Mouse (Mus musculus): ENCODE results near the gene 1110008L16Rik. TPM values are rescaled to one million over a fixed set of nuclear protein-coding genes. Genes with fewer than 3 reads are reported as not detected.
A peak's percentile ranks its signal among the peaks of the same experiment; 100 is the strongest.

Gene 1110008L16Rik
- polyA plus RNA-seq, 1 experiment from 2014 or later, result 8.0 TPM

GRCm38 (mm10) chr12:55396536-55396935 lies 97.2 kb downstream of the 1110008L16Rik start:
- WGBS, result 93% methylated on average over 4 of the region's 4 CpGs
- no peak overlapping the region for H3K9ac ChIP-seq
- no peaks in the 10 kb centered on the region for H3K9me3 ChIP-seq (replicated peaks)
- no peak for ATAC-seq (replicated peaks; ENCODE audit: insufficient number of reproducible peaks, insufficient read depth, low FRiP score, low read depth)
- no peaks in the 10 kb centered on the region for H3K27me3 ChIP-seq
- peaks cover 15% of the 10 kb centered on the region for H3K4me1 ChIP-seq (replicated peaks)
- no peak overlapping the region for H3K27ac ChIP-seq
- H3K4me3 ChIP-seq, result no peak overlapping the region
- no peaks in the 10 kb centered on the region for H3K36me3 ChIP-seq
- H3K4me2 ChIP-seq, result no peak overlapping the region

GRCm38 (mm10) chr12:55397544-55398239 lies 98.3 kb downstream of the 1110008L16Rik start:
- Histone ChIP-seq H3K27me3 (no peaks in the 10 kb centered on the region), H3K27ac (peak overlapping the region; percentile 94), H3K4me3 (peak overlapping the region; percentile 92), H3K4me2 (peak overlapping the region; percentile 78), H3K9me3 (replicated peaks) (no peaks in the 10 kb centered on the region), H3K36me3 (no peaks in the 10 kb centered on the region), H3K9ac (peak overlapping the region; percentile 75), H3K4me1 (replicated peaks) (peaks cover 15% of the 10 kb centered on the region)
- ATAC-seq (replicated peaks; ENCODE audit: insufficient number of reproducible peaks, insufficient read depth, low FRiP score, low read depth), result no peak
- WGBS, result 51% methylated on average over 9 of the region's 9 CpGs

GRCm38 (mm10) chr12:55398240-55399127 lies 99.1 kb downstream of the 1110008L16Rik start:
- Histone ChIP-seq H3K9ac (peak overlapping the region; percentile 94), H3K36me3 (no peaks in the 10 kb centered on the region), H3K27me3 (no peaks in the 10 kb centered on the region), H3K4me3 (peak overlapping the region; percentile 92), H3K4me2 (peak overlapping the region; percentile 81), H3K4me1 (replicated peaks) (peaks cover 15% of the 10 kb centered on the region), H3K27ac (peak overlapping the region; percentile 94), H3K9me3 (replicated peaks) (no peaks in the 10 kb centered on the region)
- ATAC-seq (replicated peaks; ENCODE audit: insufficient number of reproducible peaks, insufficient read depth, low FRiP score, low read depth), result peak; percentile 99
- WGBS, result under 1% methylated on average over 51 of the region's 51 CpGs

GRCm38 (mm10) chr12:55399128-55399677 lies 99.8 kb downstream of the 1110008L16Rik start:
- Histone ChIP-seq H3K27ac (peak overlapping the region; percentile 94), H3K4me1 (replicated peaks) (peaks cover 15% of the 10 kb centered on the region), H3K36me3 (no peaks in the 10 kb centered on the region), H3K4me2 (peak overlapping the region; percentile 81), H3K9ac (peak overlapping the region; percentile 94), H3K4me3 (peak overlapping the region; percentile 92), H3K27me3 (no peaks in the 10 kb centered on the region), H3K9me3 (replicated peaks) (no peaks in the 10 kb centered on the region)
- WGBS, result 1% methylated on average over 20 of the region's 20 CpGs
- peak; percentile 8; the same call in 1 of the 2 replicates for ATAC-seq (replicated peaks; ENCODE audit: insufficient number of reproducible peaks, insufficient read depth, low FRiP score, low read depth)

GRCm38 (mm10) chr12:55407888-55408287 lies 108.5 kb downstream of the 1110008L16Rik start:
- Histone ChIP-seq H3K4me2 (no peak overlapping the region), H3K9ac (no peak overlapping the region), H3K27me3 (no peaks in the 10 kb centered on the region), H3K36me3 (peaks cover 38% of the 10 kb centered on the region), H3K9me3 (replicated peaks) (no peaks in the 10 kb centered on the region), H3K27ac (no peak overlapping the region), H3K4me3 (no peak overlapping the region), H3K4me1 (replicated peaks) (peaks cover 3% of the 10 kb centered on the region; the same call in 1 of the 2 replicates)
- ATAC-seq (replicated peaks; ENCODE audit: insufficient number of reproducible peaks, insufficient read depth, low FRiP score, low read depth), result no peak
- WGBS, result 35% methylated on average over 5 of the region's 5 CpGs

- H3K9me3 ChIP-seq (replicated peaks), result no peaks in the 10 kb centered on the region
- H3K27ac ChIP-seq, result no peak overlapping the region
- 91% methylated on average over 5 of the region's 5 CpGs for WGBS
- H3K4me3 ChIP-seq, result no peak overlapping the region
- H3K36me3 ChIP-seq, result peaks cover 80% of the 10 kb centered on the region
- H3K4me2 ChIP-seq, result no peak overlapping the region
- ATAC-seq (replicated peaks; ENCODE audit: insufficient number of reproducible peaks, insufficient read depth, low FRiP score, low read depth), result no peak
- no peaks in the 10 kb centered on the region for H3K27me3 ChIP-seq
- no peak overlapping the region for H3K9ac ChIP-seq
- H3K4me1 ChIP-seq (replicated peaks), result no peaks in the 10 kb centered on the region
Observed at GRCm38 (mm10) chr12:55415255-55415654, 115.9 kb downstream of the 1110008L16Rik start.

- Histone ChIP-seq H3K4me3 (no peak overlapping the region), H3K9me3 (replicated peaks) (no peaks in the 10 kb centered on the region), H3K27ac (no peak overlapping the region), H3K4me1 (replicated peaks) (no peaks in the 10 kb centered on the region), H3K4me2 (no peak overlapping the region), H3K9ac (no peak overlapping the region), H3K36me3 (peaks cover 85% of the 10 kb centered on the region), H3K27me3 (no peaks in the 10 kb centered on the region)
- 67% methylated on average over 1 of the region's 1 CpGs for WGBS
- ATAC-seq (replicated peaks; ENCODE audit: insufficient number of reproducible peaks, insufficient read depth, low FRiP score, low read depth), result no peak
Observed at GRCm38 (mm10) chr12:55415762-55416161, 116.4 kb downstream of the 1110008L16Rik start.

- Histone ChIP-seq H3K4me2 (no peak overlapping the region), H3K4me1 (replicated peaks) (peaks cover 7% of the 10 kb centered on the region; the same call in 1 of the 2 replicates), H3K27me3 (no peaks in the 10 kb centered on the region), H3K4me3 (no peak overlapping the region), H3K27ac (no peak overlapping the region), H3K9me3 (replicated peaks) (no peaks in the 10 kb centered on the region), H3K9ac (no peak overlapping the region), H3K36me3 (peaks cover 48% of the 10 kb centered on the region)
- ATAC-seq (replicated peaks; ENCODE audit: insufficient number of reproducible peaks, insufficient read depth, low FRiP score, low read depth), result no peak
- 85% methylated on average over 24 of the region's 24 CpGs for WGBS
Observed at GRCm38 (mm10) chr12:55420220-55420619, 120.8 kb downstream of the 1110008L16Rik start.

- ATAC-seq (replicated peaks; ENCODE audit: insufficient number of reproducible peaks, insufficient read depth, low FRiP score, low read depth), result no peak
- peaks cover 30% of the 10 kb centered on the region for H3K36me3 ChIP-seq
- no peak overlapping the region for H3K4me2 ChIP-seq
- H3K27me3 ChIP-seq, result no peaks in the 10 kb centered on the region
- H3K4me3 ChIP-seq, result no peak overlapping the region
- H3K9ac ChIP-seq, result no peak overlapping the region
- H3K27ac ChIP-seq, result peak overlapping the region; percentile 40; the same call in 1 of the 2 replicates
- 20% methylated on average over 3 of the region's 3 CpGs for WGBS
- peaks cover 7% of the 10 kb centered on the region; the same call in 1 of the 2 replicates for H3K4me1 ChIP-seq (replicated peaks)
- H3K9me3 ChIP-seq (replicated peaks), result no peaks in the 10 kb centered on the region
Observed at GRCm38 (mm10) chr12:55422057-55422456, 122.7 kb downstream of the 1110008L16Rik start.

GRCm38 (mm10) chr12:55426300-55426699 lies 126.9 kb downstream of the 1110008L16Rik start:
- H3K9ac ChIP-seq, result no peak overlapping the region
- no peak overlapping the region for H3K4me3 ChIP-seq
- H3K27ac ChIP-seq, result no peak overlapping the region
- 84% methylated on average over 7 of the region's 7 CpGs for WGBS
- no peaks in the 10 kb centered on the region for H3K27me3 ChIP-seq
- H3K36me3 ChIP-seq, result no peaks in the 10 kb centered on the region
- H3K9me3 ChIP-seq (replicated peaks), result no peaks in the 10 kb centered on the region
- H3K4me1 ChIP-seq (replicated peaks), result peaks cover 6% of the 10 kb centered on the region; the same call in 1 of the 2 replicates
- H3K4me2 ChIP-seq, result no peak overlapping the region
- no peak for ATAC-seq (replicated peaks; ENCODE audit: insufficient number of reproducible peaks, insufficient read depth, low FRiP score, low read depth)

GRCm38 (mm10) chr12:55429201-55429600 lies 129.8 kb downstream of the 1110008L16Rik start:
- Histone ChIP-seq H3K36me3 (no peaks in the 10 kb centered on the region), H3K9ac (no peak overlapping the region), H3K4me3 (no peak overlapping the region), H3K4me2 (no peak overlapping the region), H3K27ac (no peak overlapping the region), H3K27me3 (no peaks in the 10 kb centered on the region), H3K9me3 (replicated peaks) (no peaks in the 10 kb centered on the region), H3K4me1 (replicated peaks) (no peaks in the 10 kb centered on the region)
- no peak for ATAC-seq (replicated peaks; ENCODE audit: insufficient number of reproducible peaks, insufficient read depth, low FRiP score, low read depth)
- WGBS, result 80% methylated on average over 8 of the region's 8 CpGs

Data from heart, embryonic 15.5 days (tissue).